Mouse (Mus musculus): ENCODE measurements at regions not wholly inside any gene's neighbourhood (a gene's known extent, or its start where the extent isn't known, plus 50 kb on each side); places are given as distances from the start of the nearest gene placed in this dataset.

GRCm38 (mm10) chr12:46878164-46878563, 59.4 kb upstream of the Nova1 start:
- TF ChIP-seq EP300 (optimal IDR thresholded peaks at IDR 0.05) (no peak), CTCF (IDR thresholded peaks at IDR 0.05; ENCODE audit: low read depth) (no peak)
- 93% methylated on average over 3 of the region's 3 CpGs for WGBS
- no peaks in the 10 kb centered on the region for H3K4me1 ChIP-seq (replicated peaks; ENCODE audit: control insufficient read depth, insufficient read depth)

GRCm38 (mm10) chr12:46870130-46870529, 51.4 kb upstream of the Nova1 start:
- Histone ChIP-seq H3K36me3 (ENCODE audit: control insufficient read depth, insufficient read depth, low read length) (no peaks in the 10 kb centered on the region), H3K4me2 (replicated peaks; ENCODE audit: low read depth) (no peak overlapping the region), H3K4me1 (replicated peaks; ENCODE audit: control insufficient read depth, insufficient read depth) (no peaks in the 10 kb centered on the region), H3K9me3 (ENCODE audit: control insufficient read depth, low read length) (no peaks in the 10 kb centered on the region), H3K27ac (replicated peaks) (no peak overlapping the region), H3K27me3 (ENCODE audit: control insufficient read depth, insufficient read depth, low read length) (no peaks in the 10 kb centered on the region), H3K4me3 (ENCODE audit: low read depth, low read length) (no peak overlapping the region), H3K9ac (ENCODE audit: low read length) (no peak overlapping the region)
- ATAC-seq (ENCODE audit: low FRiP score, low TSS enrichment): no peak
- TF ChIP-seq EP300 (optimal IDR thresholded peaks at IDR 0.05): no peak
- no peak for TF ChIP-seq CTCF (IDR thresholded peaks at IDR 0.05; ENCODE audit: low read depth)
- no peak for DNase-seq (ENCODE audit: low spot score)
- 27% methylated on average over 2 of the region's 2 CpGs for WGBS

More at GRCm38 (mm10) chr12:46878164-46878563, 59.4 kb upstream of the Nova1 start:
- H3K4me3 ChIP-seq (ENCODE audit: low read depth, low read length): no peak overlapping the region
- no peak overlapping the region for H3K4me2 ChIP-seq (replicated peaks; ENCODE audit: low read depth)
- no peak overlapping the region for H3K27ac ChIP-seq (replicated peaks)
- H3K36me3 ChIP-seq (ENCODE audit: control insufficient read depth, insufficient read depth, low read length): no peaks in the 10 kb centered on the region
- H3K9ac ChIP-seq (ENCODE audit: low read length): no peak overlapping the region
- ATAC-seq (ENCODE audit: low FRiP score, low TSS enrichment) (no peak), DNase-seq (ENCODE audit: low spot score) (no peak)
- H3K27me3 ChIP-seq (ENCODE audit: control insufficient read depth, insufficient read depth, low read length): no peaks in the 10 kb centered on the region
- no peaks in the 10 kb centered on the region for H3K9me3 ChIP-seq (ENCODE audit: control insufficient read depth, low read length)
